Mouse (Mus musculus) ES-E14 (cell line): ENCODE results near the gene Tmem18. TPM values are rescaled to one million over a fixed set of nuclear protein-coding genes. Genes with fewer than 3 reads are reported as not detected.
A peak's percentile ranks its signal among the peaks of the same experiment; 100 is the strongest.

ENCODE experiments used
- DNase-seq: peaks from one replicate; pipeline ENCODE4 v3.0.0-alpha.2; 2013; ENCODE audit warnings: low read depth, low spot score
- H3K27ac ChIP-seq: 2 replicates; pipeline ENCODE4 v1.5.1; 2012; ENCODE audit warnings: low read depth, mild to moderate bottlenecking, low read length, moderate library complexity, mixed read lengths; ENCODE audit not compliant: poor library complexity, insufficient read depth, severe bottlenecking
- H3K36me3 ChIP-seq: 2 replicates; pipeline ENCODE4 v1.6.1; 2012; ENCODE audit warnings: mild to moderate bottlenecking, low read length, moderate library complexity, mixed read lengths; ENCODE audit not compliant: control insufficient read depth, poor library complexity, insufficient read depth, severe bottlenecking
- H3K4me1 ChIP-seq, 2 experiments: fragments of 150-350 bp in 1 of 2; sonication (generic) in 1 of 2; 2 replicates each; pipeline ENCODE4 v1.6.1; 2012; ENCODE audit warnings: low read length in 2 of 2, mild to moderate bottlenecking in 1 of 2, mixed read lengths in 1 of 2; ENCODE audit not compliant: control insufficient read depth in 2 of 2, insufficient read depth in 2 of 2, poor library complexity in 1 of 2
- H3K4me3 ChIP-seq, 2 experiments: fragments of 150-350 bp in 1 of 2; sonication (generic) in 1 of 2; 2 replicates each; pipeline ENCODE4 v1.5.1; 2012; ENCODE audit warnings: low read length in 2 of 2, low read depth in 1 of 2, mild to moderate bottlenecking in 1 of 2, mixed read lengths in 1 of 2; ENCODE audit not compliant: insufficient read depth in 1 of 2, poor library complexity in 1 of 2, severe bottlenecking in 1 of 2
- H3K9ac ChIP-seq: 2 replicates; pipeline ENCODE4 v1.6.1; 2012; ENCODE audit warnings: low read depth, mild to moderate bottlenecking, low read length, mixed read lengths; ENCODE audit not compliant: poor library complexity, insufficient read depth, severe bottlenecking
- H3K9me3 ChIP-seq: fragments of 150-350 bp; sonication (generic); 2 replicates; pipeline ENCODE4 v1.6.1; 2012; ENCODE audit warnings: low read depth, mild to moderate bottlenecking, low read length; ENCODE audit not compliant: control insufficient read depth, insufficient read depth
- CHD2 ChIP-seq: IDR thresholded peaks from 2 replicates; pipeline ENCODE4 v1.6.1; 2014; ENCODE audit warnings: mild to moderate bottlenecking, low read depth, low read length, inconsistent platforms
- HCFC1 ChIP-seq: IDR thresholded peaks from 2 replicates; pipeline ENCODE4 v1.6.1; 2012; ENCODE audit warnings: low read length, inconsistent platforms, borderline replicate concordance; ENCODE audit not compliant: insufficient read depth
- MAFK ChIP-seq: IDR thresholded peaks from 2 replicates; pipeline ENCODE4 v1.6.1; 2014; ENCODE audit warnings: mild to moderate bottlenecking, low read depth, low read length, inconsistent platforms; ENCODE audit not compliant: insufficient read depth
- ZC3H11A ChIP-seq: IDR thresholded peaks from 2 replicates; pipeline ENCODE4 v1.6.1; 2012; ENCODE audit warnings: low read depth, mild to moderate bottlenecking, inconsistent platforms, low read length, borderline replicate concordance
- ZNF384 ChIP-seq: IDR thresholded peaks from 2 replicates; pipeline ENCODE4 v1.6.1; 2012; ENCODE audit warnings: low read depth, low read length, inconsistent platforms
- in situ Hi-C, 2 experiments: fragments of 600-800 bp; cut with MboI; formaldehyde crosslinking; loops; one replicate each; pipeline ENCODE4 v1.15.1; 2025; ENCODE audit warnings: low sequenced_read_pairs in 2 of 2, inconsistent platforms in 1 of 2; ENCODE audit not compliant: unreplicated experiment in 2 of 2
- total RNA-seq: library from RNA; depleted of rRNA; stranded (reverse); fragments of 300-350 nt; gene quantifications from 2 replicates; pipeline ENCODE4 v1.2.3, GENCODE M21; 2012

Tmem18 gene
- total RNA-seq, 1 experiment, result 31.1 TPM

DNA sequence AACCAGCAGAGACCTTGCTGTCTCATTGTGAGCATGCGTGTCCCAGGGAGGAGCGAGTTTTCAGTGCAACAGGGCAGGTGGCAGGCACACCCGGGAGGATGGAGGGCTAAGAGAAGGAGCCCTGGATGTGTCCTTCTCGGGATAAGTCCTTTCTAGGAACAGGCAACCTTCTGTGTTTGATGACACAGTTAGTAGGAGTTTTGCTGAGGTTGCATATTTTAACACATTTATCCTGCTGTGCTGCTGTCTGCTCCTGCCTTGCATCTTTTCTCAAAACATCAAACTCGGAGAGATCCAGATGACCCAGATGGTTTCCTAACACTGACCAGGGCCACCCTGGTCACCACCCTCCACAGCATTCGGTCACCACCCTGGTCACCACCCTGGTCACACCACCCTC lies 20.6 kb downstream of the Tmem18 start:
- no peaks in the 10 kb centered on the region for H3K9me3 ChIP-seq
- in situ Hi-C loops, result no loop called here
- H3K9ac ChIP-seq, result no peak overlapping the region
- no peak overlapping the region for H3K4me3 ChIP-seq
- DNase-seq, result no peak
- H3K36me3 ChIP-seq, result no peaks in the 10 kb centered on the region
- TF ChIP-seq MAFK (peak; percentile 71), CHD2 (no peak), ZC3H11A (no peak)
- no peak overlapping the region for H3K27ac ChIP-seq
- no peaks in the 10 kb centered on the region for H3K4me1 ChIP-seq

DNA sequence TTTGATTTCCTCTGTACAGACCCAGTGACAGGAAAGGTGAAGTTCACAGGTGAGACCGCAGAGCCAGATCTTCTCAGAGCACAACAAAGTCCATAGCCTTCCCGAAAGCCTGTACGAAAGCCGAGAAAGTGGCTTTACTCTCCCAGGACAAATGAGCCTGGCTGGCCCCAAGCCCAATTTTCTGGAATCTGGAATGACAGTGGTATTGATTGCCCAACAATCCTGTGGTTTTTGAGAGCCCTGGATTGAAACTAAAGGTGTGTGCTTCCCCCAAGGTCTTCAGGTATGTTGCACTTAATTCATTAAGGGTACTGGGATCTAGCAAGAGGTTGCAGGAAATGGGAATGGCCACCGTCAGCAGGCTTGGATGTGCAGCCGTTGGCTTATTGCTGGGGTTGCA lies 21.7 kb downstream of the Tmem18 start:
- no peak for DNase-seq
- Histone ChIP-seq H3K9me3 (no peaks in the 10 kb centered on the region), H3K4me1 (no peaks in the 10 kb centered on the region), H3K9ac (no peak overlapping the region), H3K27ac (no peak overlapping the region), H3K36me3 (no peaks in the 10 kb centered on the region), H3K4me3 (no peak overlapping the region)
- in situ Hi-C loops, result no loop called here
- no peak for TF ChIP-seq ZC3H11A

DNA sequence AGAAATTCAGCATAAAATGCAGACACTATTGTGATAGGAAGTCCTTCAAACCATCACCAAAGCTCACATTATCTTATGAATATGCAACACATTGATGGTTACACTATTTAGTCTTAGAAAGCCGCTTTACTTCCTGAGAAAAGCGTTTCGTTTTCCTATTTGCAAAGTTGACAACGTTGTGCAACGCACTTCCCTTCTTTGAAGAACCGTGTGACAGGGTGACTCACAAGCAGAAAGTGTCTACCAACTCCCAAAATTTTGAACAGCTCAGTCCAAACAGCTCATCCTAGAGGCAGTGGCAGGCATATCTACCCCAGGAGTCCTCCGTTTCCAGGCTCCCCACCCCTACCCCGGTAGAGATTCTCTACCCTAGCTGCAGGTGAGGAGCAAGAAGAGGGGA lies 22.5 kb downstream of the Tmem18 start:
- H3K9me3 ChIP-seq, result no peaks in the 10 kb centered on the region
- H3K4me1 ChIP-seq, result no peaks in the 10 kb centered on the region
- in situ Hi-C loops, result no loop called here
- TF ChIP-seq ZC3H11A, result no peak
- no peak for TF ChIP-seq MAFK
- no peak for TF ChIP-seq HCFC1
- TF ChIP-seq CHD2, result no peak
- TF ChIP-seq ZNF384, result no peak
- DNase-seq, result no peak
- no peak overlapping the region for H3K4me3 ChIP-seq
- H3K9ac ChIP-seq, result no peak overlapping the region
- no peak overlapping the region for H3K27ac ChIP-seq
- H3K36me3 ChIP-seq, result no peaks in the 10 kb centered on the region

DNA sequence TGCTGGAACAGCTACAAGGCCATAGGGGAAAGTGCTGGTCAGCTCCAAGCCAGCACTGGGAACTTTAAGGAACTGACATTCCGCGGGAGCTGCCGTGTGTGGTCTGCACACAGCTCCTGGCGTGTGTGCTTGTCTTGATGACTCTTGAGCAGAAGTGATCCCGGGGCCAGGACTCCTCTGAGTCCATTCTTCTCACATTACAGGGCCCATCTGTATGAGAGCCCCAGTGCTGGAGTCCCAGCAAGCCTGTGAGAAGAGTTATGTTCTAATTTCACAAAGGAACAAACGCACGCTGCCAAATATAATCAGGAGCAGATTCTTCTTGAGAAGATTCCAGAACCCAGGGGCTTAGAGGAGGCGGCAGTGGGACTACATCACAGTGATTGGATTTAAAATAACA lies 34.2 kb downstream of the Tmem18 start:
- H3K9me3 ChIP-seq, result no peaks in the 10 kb centered on the region
- no peaks in the 10 kb centered on the region for H3K4me1 ChIP-seq
- in situ Hi-C loops, result no loop called here
- no peak for DNase-seq
- no peaks in the 10 kb centered on the region for H3K36me3 ChIP-seq
- H3K27ac ChIP-seq, result no peak overlapping the region
- H3K4me3 ChIP-seq, result no peak overlapping the region
- TF ChIP-seq HCFC1, result no peak
- TF ChIP-seq ZNF384, result no peak
- H3K9ac ChIP-seq, result no peak overlapping the region

DNA sequence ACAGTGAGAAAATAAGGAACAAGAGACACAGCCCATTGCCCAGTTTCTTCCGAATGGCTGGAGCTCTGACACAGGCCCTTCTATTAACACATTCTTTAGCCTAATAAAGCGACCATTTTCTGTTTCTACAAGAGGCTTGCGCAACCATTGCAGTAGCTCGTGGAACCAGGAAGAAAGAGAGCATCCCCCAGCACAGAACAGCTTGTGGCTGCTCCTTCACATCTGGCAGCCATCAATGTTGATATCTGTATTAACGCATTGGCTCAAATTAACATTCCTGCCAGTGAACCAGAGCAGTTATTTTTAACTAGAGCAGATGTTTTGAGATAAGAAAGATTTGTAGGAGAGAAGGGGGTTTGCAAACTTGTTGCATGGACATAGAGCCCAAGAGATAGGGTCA lies 44.2 kb downstream of the Tmem18 start:
- no peak for DNase-seq
- TF ChIP-seq CHD2 (no peak), MAFK (no peak), HCFC1 (no peak), ZC3H11A (no peak), ZNF384 (no peak)
- H3K4me3 ChIP-seq, result no peak overlapping the region
- H3K9me3 ChIP-seq, result no peaks in the 10 kb centered on the region
- no peaks in the 10 kb centered on the region for H3K36me3 ChIP-seq
- H3K4me1 ChIP-seq, result no peaks in the 10 kb centered on the region
- H3K27ac ChIP-seq, result no peak overlapping the region
- in situ Hi-C loops, result no loop called here
- no peak overlapping the region for H3K9ac ChIP-seq
